Mouse (Mus musculus): ENCODE measurements around the gene Bmf.
A peak's percentile ranks its signal among the peaks of the same experiment; 100 is the strongest.

The Bmf gene

DNA sequence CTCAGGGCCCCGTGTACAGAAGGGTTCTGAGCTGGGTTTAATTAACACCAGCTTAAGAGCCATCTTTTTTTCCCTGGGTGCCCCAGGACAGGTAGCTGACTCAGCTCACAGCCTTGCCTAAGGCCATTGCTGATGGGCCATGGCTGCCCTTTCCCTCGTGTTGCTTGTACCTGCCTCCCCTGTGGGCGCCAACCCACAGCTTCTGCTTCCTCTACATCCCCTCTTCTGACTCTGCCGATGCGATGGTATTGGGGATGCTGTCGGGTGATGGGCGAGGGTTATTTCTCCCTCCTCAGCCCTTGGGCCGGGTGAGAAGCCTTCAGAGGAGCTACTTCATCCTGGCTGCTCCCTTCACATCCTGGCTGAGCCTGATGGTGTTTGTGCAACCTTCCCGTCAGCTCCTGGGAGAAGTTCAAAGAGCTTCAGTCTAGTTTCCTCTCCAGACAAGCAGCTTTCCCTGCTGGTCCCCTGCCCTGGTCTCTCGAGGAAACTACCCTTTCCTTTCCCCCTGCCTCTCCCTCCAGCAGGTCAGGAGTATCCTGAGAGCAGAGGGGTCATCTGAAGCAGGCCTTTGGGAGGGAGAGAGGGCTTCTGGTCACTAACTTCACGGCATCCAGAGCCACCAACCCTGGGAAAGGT, 37.6 kb downstream of the Bmf start:
- no peak for DNase-seq

DNA sequence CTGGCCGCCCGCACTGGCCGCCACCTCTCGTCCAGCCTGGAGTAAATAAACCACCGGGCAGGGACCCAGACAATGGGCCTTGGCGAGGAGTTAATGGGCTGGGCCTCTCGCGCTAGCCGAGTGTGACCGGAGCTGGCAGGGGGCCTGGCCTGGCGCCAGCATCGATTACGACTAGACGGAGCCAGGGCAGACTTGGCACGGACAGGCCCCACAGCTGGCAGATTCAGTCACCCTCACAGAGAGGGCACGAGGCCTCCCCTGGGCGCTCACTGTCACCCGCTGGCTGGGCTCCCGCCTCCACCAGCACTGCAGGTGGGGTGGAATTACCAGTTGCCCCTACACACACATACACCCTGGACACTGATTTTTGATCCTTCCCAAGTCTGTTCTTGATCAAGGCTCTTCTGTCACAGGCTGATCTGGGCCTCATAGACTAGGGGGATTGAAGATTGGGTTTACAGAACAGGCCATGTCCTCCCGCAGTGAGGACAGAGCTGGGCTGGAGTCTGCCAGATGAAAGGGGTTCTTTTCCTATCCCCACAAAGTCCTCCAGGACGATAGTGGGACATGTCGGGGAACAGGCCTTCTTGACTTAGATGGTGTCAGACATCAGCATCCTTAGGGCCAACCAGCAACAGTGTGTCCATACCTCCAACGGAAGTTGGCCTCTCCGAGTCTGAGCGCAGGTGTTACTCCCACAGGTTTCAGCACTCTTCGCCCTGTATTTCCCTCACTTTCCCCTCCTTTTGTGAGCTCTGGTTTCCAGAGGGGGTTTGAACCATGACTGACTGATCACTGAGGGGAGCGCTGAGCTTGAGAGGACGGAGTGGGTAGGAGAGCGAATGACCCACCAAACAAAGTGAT, 38.8 kb downstream of the Bmf start:
- DNase-seq = peak; percentile 68

DNA sequence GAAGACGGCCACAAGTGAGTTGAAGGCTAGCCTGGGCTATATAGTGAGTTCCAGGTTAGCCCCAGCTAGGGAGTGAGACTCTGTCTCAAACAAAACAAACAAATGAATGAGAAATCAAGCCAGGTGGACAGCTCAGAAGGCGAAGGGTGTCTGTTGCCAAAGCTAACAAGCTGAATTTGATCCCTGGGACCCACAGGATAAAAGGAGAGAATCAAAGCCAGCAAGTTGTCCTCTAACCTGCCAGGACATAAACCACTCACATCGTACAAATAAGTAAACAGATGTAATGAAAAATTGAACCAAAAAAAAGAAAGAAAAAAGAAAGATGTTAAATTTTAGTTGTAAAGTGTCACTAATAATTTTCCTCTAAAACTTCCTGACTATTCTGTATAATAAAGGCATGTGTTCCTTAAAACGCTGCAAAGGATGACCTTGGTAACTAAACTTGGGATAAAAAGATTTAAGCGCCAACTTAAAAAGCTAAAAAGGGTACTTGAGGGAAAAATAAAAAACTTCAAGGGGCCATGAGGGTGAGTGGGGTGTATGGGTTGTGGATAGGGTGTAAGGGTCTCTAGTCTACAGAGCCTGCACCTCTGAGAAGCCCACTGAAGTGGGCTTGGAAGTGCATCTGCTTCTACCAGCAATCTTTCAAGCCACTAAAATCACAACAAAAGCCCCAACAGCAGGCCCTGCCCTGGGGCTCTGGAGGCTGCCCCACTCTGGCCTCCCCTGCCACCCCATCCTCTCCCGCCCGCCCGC, 39.6 kb downstream of the Bmf start:
- no peak for DNase-seq

DNA sequence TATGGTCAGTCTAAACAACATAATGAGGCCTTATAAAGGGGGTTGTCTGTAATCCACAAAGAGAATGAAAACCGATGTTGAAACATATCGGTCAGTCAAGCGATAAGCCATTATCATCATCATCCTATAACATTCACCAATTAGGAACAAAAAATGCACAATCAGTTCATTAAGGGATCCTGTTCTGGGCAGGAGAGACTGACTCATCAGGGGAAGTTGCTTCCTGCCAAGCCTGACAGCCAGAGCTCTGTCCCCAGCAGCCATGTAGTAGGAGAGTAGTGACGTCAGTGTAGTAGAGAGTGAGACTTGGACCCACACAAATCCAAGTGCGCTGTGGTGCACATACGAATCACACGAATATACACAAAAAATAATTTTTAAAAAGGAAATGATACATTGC, 42.4 kb downstream of the Bmf start:
- DNase-seq = no peak

DNA sequence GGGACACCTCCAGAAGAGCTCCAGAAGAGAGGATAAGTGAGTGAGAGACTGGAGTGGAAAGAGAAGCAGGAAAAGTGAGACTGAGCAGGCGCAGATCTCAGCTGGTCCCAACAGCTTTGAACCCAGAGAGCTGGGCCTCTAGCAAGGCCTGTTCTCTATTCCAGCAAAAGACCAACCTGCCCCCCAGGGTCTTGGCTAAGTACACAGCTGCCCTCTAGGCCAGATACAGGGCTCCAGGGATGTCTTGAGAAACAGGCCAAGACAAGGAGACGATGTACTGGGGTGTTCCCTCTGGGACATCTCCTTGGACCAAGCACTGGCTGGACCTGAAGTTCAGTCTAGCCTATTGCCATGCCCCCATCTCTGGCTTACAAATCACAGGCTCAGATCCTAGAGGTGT, 49.3 kb downstream of the Bmf start:
- DNase-seq = no peak

DNA sequence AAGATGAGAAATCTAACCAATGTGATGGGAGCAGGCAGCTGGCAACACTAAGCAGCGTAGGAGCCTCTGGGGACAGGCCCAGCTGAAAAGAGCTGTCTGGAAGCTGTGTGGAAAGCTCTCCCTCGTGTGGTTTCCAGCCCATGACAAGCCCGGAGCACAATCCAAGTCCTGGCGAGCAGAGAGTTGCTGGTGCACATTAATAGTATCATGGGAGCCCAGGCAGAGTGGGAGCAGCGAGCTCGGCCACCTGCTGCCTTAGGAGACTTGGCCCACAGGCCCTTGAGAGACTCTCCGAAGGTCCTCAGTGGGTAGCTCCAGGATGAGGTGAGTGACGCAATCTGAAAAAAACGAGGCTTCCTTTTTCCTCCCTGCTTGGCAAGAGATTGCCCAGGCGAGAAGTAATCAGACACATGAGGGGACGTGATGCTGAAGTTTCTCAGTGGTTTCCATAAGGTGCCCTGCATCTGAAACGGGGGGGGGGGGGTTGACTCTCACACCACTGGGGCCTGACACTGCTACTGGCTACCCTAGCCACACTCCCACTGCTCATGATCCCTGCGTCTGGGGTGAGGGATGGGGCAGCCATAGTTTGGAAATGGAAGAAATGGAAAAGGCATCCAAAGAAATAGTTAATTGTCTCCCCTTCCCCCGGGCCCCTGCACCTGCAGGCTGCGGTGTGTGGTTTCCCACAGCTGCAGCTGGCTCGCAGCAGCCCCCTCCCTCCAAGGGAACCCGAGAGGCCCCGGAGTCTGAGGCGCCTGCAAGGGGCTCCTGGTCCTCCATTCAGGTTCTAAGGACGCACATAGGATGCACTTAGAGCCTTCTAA, 50.1 kb downstream of the Bmf start:
- DNase-seq = no peak

DNA sequence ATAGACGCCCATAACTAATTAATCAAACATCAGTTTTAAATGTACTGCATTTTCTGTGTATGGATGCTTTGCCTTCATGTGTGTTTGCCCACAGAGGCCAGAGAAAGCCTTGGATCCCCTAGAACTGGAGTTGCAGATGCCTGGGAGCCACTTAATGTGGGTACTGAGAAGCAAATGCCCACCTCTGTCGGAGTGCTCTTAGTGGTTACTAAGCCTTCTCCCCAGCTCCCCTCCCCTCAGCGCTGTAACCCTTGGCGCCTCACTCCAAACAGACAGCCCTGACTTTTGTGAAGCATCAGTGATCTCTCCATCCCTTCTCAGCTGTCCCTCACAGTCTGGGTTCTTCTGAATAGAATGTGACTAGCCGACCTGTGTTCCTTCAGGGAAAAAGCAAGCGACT, 51.0 kb downstream of the Bmf start:
- no peak for DNase-seq

DNA sequence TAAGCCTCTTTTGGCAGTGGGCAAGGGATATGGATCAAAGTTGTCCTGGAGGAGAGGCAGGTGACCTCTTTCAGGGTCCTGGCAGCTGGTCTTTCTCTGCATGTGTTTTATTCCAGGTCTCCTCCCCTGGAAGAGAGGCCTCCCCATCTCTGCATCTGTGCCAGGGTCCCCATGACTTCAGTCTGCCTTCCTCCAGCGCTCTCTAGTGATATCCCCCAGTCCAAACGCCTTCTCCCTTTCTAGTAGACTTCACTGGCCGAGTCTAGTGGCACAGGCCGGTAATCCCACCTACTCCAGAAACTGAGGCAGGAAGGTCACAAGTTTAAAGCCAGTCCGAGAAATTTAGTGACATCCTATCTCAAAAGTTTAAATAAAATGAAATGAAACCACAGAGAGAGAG, 51.6 kb downstream of the Bmf start:
- DNase-seq = no peak

DNA sequence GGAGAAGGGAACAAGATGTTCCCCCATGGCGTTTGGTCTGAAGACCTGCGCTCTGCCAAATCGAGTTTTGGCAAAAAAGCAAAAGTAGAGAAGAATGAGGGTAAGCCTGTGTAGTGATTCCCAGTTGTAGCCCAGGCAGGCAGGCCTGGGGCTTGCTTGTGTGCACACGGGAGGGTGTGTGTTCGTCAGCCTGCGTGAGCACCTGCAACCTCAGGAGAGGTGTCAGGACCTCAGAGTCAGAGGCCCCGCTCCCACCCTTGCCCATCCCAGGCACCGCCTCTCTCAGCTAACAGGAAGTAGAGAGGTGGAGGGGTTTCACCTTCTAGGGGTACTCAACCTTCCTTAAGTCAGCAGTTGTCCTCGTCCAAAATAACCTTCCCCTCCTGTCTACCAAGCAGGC, 54.5 kb downstream of the Bmf start:
- no peak for DNase-seq

DNA sequence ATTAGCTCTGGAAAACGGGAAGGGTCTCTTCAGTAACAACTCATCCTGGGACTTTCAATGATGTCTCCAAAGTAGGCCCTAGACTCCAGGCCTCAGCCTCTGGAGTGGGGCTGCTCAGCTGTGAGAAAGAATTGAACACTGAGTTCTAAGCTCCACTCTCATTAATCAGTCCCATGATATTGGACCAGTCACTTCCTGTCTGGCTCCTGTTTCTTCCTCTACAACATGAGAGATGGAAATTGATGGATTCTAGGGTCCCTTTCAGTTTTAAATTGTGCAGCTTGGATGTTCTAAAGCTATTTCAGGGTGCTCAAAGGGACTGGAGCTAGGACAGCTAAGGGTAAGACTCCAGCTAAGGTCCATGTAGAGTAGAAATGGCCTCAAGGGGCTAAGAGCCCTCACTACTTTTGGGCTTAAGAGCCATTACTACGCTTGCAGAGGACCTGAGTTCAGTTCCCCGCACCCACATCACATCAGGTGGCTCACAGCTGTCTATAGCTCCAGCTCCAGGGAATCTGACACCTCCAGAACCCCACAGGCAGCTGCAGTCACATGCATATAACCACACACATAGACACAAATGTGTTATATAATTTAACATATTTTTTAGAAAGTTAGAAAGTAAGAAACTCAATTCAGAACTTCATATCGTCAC, 57.6 kb downstream of the Bmf start:
- DNase-seq = no peak

DNA sequence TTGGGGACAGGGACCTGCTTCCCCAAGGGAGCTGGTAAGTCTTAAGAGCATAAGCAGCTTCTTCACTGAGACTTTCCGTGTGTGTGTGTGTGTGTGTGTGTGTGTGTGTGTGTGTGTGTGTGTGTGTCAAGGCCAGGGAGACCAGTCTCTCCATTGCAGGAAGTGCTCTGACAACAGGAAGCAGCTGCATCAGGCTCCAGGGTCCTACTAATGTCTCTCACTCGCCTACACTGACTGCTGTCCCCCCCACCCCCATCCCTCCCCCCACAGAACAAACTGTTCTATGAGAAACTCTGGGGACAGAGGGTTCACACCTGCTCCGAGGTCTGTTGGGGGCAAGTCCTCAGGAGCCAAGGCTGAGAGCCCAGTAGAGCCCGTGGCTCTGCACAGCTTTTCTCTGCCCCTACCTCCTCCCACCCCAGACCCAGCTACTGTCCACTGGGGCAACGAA, 58.2 kb downstream of the Bmf start:
- no peak for DNase-seq

DNA sequence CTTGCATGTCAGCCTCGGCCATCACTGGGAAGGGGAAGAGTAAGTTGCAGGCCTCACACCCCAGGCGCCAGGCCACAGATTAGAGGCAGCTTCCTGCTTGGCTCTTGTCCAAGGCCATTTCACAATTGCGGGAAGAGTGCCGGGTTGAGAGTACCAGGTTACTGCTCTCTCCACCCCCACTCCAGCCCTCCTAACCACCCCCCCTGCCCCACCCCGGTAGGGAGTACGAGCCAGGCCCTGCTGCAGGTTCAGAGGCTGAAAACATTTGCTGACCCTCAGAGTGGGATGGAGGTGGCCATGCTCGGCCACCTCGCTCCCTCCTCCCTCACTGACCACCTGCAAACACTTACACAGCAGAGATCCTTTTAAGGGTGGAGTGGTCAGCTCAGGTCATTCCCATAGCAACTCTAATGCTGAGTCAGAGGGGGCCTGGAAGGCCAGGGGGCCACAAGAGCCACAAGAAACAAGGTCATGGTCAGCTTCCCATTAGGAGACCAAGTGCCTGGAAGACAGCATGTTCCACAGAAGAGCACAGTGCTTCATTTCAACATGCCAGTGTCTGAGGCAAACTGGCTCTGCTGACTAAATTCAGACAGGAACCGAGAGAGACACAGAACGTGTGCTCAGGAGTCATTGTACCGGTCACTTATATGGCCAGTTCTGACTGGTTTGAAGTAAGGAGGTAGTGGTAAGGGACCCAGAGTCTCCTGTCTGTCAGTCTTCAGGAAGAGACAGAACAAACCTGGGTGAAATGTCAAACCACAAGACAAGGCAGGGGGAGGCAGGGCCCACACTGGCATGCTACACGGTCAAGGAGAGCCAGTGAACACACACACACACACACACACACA, 59.0 kb downstream of the Bmf start:
- no peak for DNase-seq

DNA sequence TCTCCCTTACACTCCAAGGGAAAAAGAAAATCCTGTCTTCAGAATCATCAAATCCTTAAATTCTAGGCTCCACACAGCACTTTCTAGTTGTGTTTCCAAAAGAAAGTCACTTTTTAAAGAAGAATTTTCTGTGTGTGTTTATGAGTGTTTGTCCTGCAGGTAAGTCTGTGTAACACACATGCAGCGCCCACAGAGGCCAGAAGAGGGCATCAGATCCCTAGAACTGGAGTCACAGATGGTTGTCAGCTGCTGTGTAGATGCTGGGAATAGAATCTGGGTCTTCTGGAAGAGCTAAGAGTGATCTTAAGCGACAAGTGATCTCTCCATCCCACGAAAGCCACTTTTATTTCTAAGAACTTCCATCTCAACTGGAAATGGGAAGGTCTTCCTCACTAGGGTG, 61.7 kb downstream of the Bmf start:
- DNase-seq = no peak

DNA sequence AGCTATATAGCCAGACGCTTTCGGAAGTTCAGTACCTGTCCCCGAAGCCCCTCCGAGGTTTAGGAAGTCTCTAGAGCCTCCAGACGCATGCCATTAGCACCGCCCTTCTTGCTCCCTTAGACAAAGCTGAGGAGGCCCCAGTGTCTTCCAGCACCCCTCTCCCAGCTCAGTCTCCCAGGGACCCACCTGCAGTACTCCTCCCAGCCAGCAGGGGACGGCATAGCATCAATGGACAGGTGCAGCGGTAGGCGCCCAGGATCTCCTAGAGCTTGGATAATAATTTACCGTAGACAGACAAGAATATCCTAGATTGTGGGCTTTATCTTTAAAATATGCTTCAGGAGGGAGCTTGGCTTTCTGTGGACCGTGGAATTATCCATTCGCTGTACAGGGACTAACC, 62.6 kb downstream of the Bmf start:
- DNase-seq = peak; percentile 81

DNA sequence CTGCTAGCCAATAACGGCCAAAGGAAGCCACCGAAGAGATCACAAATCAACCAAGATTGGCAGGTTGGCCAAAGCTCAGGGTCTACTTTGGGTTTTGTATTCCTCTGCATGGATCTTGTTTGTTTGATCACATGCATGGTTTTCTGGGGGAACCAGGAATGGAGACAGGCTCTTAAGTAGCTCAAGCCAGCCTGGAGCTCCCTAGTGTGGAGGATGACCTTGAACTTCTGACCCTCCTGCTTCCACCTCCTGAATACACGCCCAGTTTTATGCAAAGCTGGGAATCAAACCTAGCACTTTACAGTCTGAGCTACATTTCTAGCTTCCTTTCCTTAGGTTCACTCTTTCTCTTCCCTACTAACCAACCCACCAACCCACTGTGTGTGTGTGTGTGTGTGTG, 64.1 kb downstream of the Bmf start:
- DNase-seq = no peak

DNA sequence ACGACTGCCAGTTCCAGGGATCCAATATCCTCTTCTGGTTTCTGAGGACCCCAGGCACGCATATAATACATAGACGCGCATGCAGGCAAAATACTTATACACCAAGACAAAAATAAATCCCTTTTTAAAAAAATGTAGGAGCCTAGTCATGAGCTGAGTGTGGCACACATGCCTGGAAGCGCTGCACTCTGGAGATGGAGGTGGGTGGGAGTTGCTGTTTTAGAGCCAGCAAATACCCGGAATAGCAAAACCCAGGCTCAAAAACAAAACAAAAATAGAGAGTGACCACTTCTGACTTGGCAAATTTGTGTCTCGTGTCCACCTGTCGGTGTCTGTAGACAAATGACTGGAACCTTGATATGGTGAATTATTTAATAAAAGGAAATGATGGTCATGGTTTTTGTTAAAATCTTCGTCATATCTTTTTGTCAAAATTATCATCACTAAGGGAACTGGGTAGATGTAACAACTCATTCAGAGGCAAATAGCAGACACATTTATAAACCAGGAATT, 65.0 kb downstream of the Bmf start:
- no peak for DNase-seq

DNA sequence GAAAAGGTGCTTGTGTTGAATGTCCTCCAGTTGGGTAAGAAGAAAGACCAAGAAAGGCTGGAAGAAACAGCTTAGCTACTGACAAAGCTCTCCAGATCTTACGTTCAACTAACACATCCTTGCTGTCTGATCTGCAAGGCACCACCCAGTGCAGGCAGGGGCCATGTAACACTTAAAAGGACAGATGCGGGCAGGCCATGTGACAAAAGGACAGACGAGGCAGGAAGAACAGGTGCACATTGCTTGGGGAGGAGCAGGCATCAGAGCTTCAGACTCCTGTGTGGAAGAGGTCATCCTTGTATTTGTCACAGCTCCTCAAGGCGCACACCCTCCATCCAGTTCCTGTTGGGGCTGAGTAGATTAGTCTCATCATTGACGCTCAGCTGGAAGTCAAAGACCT, 66.5 kb downstream of the Bmf start:
- DNase-seq = no peak

DNA sequence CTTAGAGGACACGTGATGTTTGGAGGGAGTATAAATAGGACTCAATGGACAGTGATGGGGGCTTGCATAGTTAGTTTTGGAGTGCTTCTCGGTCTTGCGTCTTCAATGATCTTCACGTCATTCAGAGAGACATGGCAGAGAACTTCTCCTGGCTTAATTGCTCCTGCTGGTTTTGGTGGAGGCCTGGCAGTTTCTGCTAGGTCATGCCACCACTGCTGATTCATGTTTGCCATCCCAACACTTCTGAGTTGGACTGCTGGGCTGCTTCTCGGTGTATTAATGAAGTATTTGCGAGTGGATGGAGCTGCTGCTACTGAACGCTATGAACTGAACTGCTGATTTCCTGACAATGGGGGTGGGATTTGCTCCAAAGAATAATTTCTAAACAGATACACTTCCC, 68.6 kb downstream of the Bmf start:
- DNase-seq = peak; percentile 25

DNA sequence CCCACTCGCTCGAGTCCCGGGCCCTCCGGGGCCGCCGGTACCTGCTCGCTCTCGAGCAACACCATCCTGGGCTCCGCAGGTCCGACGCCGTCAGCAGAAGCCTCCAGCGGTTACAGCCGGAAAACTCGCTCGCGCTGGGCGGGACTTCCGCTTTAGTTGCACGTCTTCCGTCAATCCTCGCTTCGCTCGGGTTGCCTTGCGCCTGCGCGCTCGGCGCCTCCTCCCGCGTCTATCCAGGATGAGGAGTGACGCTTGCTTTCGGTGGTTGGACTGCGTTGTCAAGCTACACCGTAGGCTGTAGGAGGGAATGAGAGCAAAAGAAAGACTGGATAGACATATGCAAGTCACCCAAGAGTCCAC, 70.0 kb downstream of the Bmf start, which contains the start of gene Srp14:
Gene Srp14 (minus strand): TSS at position 162 of the 360 bp plus-strand sequence.
- peak; percentile 89 for DNase-seq

DNA sequence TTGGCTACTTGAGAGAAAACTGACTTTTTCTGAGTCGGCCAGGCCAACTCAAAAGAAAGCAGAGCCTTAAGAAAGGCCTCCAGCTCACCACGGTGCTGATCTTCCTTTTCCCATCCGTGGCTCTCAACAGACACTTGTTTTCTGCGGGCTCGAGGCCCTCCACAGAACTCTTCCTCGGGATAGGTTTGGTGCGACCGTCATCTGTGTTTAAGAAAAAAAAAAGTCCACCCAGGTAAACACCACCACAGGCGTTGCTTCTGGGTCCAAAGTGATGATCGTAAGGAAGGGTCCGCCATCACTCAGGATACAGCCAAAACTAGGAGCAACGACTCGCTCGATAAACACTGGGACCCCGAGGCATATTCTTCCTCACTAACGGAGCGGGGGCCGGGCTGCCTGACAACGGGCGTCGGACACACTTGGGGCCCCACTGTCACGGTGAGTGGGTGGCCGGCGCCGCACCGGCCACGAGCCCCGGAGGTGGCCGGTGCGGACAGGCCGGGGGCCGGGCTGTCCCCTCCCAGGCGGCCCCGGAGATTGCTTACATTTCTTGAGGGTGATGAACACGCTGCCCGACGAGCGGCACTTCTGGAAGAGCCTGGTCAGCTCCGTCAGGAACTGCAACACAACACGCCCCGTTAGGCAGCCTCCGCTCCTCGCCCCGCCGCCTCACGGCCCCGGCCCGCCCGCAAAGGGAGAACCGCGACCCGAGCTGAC, 70.5 kb downstream of the Bmf start:
- peak; percentile 21 for DNase-seq

Measured in cerebellum, adult 9-10 months (tissue).